Mouse (Mus musculus): ENCODE data around the gene Erbin.

The Erbin gene

DNA sequence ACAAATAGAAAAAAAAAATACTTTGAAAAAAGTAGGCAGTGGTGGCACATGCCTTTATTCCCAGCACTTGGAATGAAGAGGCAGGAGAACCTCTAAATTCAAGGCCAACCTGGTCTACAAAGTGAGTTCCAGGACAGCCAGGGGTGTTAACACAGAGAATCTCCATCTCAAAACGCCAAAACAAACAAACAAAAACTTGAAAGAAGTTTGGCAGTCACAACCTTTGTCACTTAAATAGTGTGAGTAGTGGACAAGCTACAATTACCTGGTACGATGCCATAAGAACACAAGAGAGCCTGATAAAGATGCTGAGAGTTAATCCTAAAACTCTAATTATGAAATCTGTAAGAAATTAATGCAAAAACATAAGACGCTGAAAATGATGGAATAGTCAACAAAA lies 8.0 kb downstream of the Erbin start:
- DNase-seq (ENCODE audit: low spot score in 2 of 2) = no peak

- DNase-seq (ENCODE audit: low spot score in 2 of 2) = no peak
Observed at GRCm38 (mm10) chr13:103910598-103910997, 9.7 kb downstream of the Erbin start.

DNA sequence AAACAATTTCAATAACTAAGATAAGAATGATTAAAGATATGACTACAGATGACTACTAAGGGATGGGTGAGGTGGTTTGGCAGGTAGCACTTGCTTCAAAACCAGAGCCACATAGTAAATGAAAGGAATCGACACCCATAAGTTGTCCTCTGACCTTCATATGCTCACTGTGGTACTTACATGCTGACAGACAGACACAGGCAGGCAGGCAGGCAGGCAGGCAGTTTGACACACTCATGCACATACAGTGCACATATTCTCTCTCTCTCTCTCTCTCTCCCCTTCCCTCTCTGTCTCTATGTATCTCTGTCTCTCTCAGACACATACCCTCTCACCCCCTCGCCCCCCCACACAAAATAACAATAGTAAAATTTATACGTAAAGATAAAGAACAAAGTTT lies 10.4 kb downstream of the Erbin start:
- no peak for DNase-seq (ENCODE audit: low spot score in 2 of 2)

DNA sequence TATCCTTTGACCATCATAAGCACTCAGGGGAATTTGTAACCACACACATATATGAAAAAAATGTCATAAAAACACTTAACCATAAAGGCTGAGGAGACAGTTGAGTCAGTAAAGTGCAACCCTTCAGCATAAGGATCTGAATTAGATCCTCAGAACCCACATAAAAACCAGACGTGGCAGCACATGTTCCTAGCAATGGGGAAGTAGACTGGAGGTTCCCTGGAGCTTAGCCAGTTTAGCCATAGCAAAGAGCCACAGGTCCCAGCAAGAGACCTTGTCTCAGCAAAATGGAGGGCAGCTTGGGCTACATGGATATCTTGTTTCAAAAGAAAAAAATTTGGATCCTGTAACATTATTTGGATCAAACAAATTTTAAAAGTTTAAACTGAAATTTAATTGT lies 20.3 kb downstream of the Erbin start:
- DNase-seq (ENCODE audit: low spot score in 2 of 2) = no peak

DNA sequence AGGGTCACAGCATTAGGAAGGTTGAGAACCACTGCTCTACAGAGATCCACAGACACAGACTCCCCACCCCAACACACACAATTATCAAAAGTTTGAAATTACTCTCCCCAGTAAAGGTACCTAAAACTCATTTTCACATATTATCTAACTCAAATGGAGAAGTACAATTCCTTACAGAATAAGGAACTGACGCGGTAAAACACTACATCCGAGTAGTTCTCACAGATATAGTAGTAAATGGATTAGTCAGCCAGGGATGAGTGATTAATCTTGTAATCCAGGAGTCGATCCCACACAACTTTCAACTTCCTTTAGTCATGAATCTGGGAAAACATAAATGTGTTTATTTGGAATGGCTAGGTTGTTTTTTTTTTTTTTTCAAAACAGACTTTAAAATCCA lies 22.7 kb downstream of the Erbin start:
- no peak for DNase-seq (ENCODE audit: low spot score in 2 of 2)

GRCm38 (mm10) chr13:103893065-103893464 lies 27.2 kb downstream of the Erbin start:
- no peak for DNase-seq (ENCODE audit: low spot score in 2 of 2)

DNA sequence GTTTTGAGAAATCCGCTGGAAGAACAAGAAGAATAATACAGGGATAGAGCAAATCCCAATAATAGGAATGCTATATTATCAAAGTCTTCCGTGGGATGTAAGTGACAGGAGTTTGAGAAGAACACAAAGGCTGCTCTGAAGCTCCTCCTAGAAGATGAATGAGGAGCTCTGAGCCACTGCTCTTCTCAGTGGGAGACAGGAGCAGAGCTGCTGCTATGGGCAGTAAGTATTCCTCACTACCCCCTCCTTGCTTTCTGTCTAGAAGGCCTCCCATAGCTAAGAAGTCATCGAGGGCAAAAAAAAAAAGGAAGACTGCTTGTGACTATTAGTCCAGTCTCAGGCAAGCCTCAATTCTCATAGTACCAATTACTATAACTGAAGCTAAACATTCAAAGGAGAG lies 30.3 kb downstream of the Erbin start:
- no peak for DNase-seq (ENCODE audit: low spot score in 2 of 2)

DNA sequence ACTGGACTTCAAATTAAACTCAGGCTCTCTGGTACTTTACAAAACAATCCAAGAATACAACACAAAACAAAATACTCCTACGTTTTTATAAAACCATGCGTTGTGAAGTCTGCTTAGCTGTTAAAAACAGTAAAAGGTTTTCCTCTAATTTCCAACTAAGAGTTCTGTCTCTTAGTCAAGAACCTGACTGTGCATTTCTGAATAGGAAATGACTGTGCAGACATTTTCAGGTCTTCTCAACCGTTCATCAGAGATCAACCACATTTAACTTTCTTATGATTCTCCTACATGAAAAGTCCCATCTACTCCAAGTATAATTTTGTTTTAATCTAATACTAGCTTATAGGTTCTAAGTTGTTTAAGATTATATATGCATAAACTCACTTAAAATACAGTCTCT lies 33.8 kb downstream of the Erbin start:
- no peak for DNase-seq (ENCODE audit: low spot score in 2 of 2)

DNA sequence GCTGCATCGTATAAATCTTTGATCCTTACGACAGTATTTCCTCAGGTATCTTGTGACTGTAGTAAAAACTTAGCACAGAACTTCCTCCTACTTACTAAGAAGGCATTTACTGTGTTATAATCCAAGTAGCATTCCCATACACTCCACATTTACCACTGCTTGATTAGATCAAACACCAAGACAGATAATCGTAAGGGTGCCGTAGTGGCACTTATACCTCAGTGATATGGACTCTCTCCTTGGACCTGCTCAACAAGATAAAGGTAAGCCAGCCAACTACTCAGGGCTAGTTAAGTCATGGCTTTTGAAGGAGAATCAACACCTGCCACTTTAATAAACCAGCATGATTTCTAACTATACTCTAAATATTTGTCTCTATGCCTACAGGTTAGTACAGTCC lies 39.1 kb downstream of the Erbin start:
- no peak for DNase-seq (ENCODE audit: low spot score in 2 of 2)

GRCm38 (mm10) chr13:103876743-103877142 lies 43.6 kb downstream of the Erbin start:
- no peak for DNase-seq (ENCODE audit: low spot score in 2 of 2)

- no peak for DNase-seq (ENCODE audit: low spot score in 2 of 2)
Observed at GRCm38 (mm10) chr13:103875823-103876514, 44.3 kb downstream of the Erbin start.

GRCm38 (mm10) chr13:103870786-103871185 lies 49.5 kb downstream of the Erbin start:
- DNase-seq (ENCODE audit: low spot score in 2 of 2) = no peak

DNA sequence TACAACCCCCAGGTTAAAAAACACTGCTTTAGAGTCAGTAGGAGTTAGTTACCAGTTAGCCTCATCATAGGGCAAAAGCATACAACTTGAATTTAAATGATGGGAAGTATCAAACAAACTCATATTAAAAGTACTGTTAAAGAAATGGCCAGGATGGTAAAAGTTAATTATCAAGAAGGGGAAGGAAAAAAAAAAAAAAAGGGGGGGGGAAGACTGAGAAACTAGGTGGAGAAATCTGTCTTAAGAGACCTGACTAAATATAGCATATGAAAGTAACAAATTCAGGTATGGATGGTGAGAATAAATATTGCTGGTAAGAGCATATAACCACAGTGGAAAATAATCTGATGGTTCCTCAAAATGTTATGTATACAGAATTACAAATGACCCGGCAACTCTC lies 50.2 kb downstream of the Erbin start:
- no peak for DNase-seq (ENCODE audit: low spot score in 2 of 2)

DNA sequence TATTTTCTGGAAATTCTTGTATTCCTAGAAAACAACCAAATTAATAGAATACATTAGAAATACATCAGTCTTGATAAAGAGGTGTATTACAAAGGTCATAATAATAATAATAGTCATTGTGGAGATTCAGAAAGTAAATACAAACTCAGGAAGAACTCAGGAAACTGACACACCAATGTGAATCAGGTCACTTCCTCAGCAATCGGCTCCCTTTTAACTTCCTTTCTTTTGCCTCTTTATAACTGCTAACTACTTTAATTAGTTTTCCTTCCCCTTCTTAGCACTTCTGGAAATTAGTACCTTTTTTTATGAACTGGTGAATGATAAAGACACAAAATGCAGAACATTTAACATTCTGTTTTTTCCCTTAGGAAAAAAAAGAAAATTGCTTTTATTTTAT lies 51.4 kb downstream of the Erbin start:
- DNase-seq (ENCODE audit: low spot score in 2 of 2) = no peak

DNA sequence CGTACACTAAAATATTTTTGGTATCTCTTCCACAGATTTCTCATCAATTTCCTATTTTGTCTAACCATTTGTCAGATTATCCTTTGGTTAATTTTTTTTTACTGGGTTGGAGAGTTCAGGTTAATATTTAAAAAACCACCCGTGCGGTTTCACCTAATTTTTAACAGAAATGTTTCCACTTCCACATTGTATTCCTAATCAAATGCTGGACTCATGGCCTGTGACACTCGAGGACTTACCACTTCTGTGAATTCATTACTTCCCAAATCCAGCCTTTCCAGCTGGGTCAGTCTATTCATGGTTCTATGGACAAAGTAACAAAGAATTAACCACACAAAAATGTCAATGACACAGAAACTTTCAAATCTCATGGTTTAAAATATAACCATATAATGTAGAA lies 58.3 kb downstream of the Erbin start:
- no peak for DNase-seq (ENCODE audit: low spot score in 2 of 2)

DNA sequence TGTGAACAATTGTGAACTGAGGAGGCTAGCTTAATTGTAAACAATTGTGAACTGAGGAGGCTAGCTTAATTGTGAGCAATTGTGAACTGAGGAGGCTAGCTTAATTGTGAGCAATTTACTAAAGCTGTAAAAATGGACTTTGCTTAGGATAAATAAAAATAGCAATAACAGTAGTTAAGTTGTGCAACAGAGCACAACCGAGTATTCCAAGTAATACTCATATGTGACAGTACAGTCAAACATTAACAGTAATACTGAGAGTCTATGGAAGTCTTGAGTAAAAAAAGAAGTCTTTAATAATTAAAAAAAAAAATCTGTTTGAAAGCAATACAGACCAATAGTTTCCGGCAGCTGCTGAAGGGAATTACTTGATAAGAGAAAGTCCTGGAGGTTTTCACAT lies 61.3 kb downstream of the Erbin start:
- DNase-seq (ENCODE audit: low spot score in 2 of 2) = no peak

GRCm38 (mm10) chr13:103847614-103848013 lies 72.7 kb downstream of the Erbin start:
- DNase-seq (ENCODE audit: low spot score in 2 of 2) = no peak

GRCm38 (mm10) chr13:103841287-103842201 lies 78.8 kb downstream of the Erbin start:
- no peak for DNase-seq (ENCODE audit: low spot score in 2 of 2)

GRCm38 (mm10) chr13:103838619-103839018 lies 81.7 kb downstream of the Erbin start:
- no peak for DNase-seq (ENCODE audit: low spot score in 2 of 2)

DNA sequence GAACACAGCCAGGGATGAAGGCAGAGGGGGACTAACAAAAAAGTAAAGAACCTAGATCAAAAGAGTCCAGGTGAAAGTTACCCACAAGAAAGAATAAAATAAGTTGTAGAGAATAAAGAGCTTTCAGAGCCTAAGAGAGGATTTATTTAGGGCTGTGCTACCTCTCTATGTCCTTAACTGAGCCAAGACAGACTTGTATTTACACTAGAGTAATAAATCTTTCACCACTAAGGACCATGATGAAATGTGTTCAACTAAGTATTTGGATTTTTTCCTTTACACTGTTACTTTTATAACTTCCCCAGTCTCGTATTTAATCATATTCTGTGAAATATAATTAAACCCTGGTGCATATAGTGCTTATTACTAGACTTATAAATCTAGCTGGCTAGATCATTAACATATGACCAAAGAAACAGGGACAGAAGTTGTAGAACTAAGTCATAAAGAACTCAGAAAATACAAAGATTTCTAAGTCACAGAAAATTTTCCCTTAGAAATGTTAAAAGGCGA lies 90.6 kb downstream of the Erbin start:
- no peak for DNase-seq (ENCODE audit: low spot score in 2 of 2)

GRCm38 (mm10) chr13:103822270-103822669 lies 98.0 kb downstream of the Erbin start:
- DNase-seq (ENCODE audit: low spot score in 2 of 2) = no peak

DNA sequence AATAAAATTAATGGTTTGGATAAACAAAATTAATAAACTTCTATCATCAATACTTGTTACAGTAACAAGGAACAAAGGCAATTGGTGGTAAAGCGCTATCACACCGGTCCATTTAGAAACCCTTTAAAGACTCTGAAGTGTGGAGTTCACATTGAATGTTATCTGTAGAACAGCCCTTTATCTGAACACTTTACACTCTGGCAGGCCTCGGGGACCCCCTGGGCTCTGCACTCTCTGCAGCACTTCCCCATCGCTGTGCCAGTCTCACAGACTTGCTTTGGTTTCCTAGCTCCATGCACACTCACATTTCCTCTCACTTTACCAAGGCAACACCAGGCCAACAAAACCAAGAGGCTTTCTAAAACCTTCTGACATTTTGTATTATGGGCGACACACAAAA lies 100.9 kb downstream of the Erbin start:
- DNase-seq (ENCODE audit: low spot score in 2 of 2) = no peak

DNA sequence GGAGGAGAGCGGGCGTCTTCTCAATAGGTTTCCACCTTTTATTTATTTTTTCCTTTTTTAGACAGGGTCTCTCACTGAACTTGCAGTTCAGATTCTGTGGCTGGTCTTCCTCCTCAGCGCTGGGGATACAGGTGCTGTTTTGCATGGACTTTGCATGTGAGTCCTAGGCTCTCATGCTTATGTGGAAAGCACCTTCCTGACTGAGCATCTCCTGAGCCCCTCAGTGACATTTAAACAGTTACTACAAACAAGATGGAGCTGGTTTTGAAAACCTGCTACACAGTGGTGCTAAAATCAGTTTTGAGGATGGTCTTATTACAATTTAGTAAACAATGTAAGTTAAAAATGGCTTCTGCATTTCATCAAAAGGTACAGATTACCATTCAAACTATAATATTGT lies 102.4 kb downstream of the Erbin start:
- no peak for DNase-seq (ENCODE audit: low spot score in 2 of 2)
